Mouse (Mus musculus) adrenal gland, postnatal 36 days (tissue): ENCODE measurements around the gene Kars. TPM values are rescaled to one million over a fixed set of nuclear protein-coding genes. Genes with fewer than 3 reads are reported as not detected.

Experiments
- DNase-seq, 2 experiments: peaks; one replicate each; pipeline ENCODE4 v3.0.0; 2021; ENCODE audit warnings: mixed read lengths in 1 of 2
- total RNA-seq, 2 experiments: library from RNA; stranded (reverse); gene quantifications; 2 replicates each; pipeline ENCODE4 v1.2.3; 2021

The Kars gene
- total RNA-seq, 2 experiments from 2014 or later = 108 to 110 TPM

DNA sequence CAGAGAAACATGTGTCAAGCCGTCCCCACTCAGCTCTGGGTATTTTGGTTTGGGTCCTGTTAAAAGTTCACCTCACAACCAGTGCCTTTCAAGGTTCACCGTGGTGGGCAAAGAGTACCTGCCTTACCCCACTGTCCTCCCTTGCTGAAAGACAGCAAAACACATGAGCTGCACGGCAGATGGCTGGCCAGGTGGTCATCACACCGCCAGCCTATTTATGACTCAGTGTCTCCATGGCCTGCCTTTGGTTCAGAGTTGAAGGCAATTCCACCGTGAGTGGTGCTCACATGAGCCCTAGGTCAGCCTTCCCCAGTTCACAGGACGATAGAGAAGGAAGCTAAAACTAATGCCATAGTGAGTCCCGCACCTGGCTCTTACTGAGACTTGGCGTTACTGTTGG, 63.2 kb downstream of the Kars start:
- DNase-seq = no peak

DNA sequence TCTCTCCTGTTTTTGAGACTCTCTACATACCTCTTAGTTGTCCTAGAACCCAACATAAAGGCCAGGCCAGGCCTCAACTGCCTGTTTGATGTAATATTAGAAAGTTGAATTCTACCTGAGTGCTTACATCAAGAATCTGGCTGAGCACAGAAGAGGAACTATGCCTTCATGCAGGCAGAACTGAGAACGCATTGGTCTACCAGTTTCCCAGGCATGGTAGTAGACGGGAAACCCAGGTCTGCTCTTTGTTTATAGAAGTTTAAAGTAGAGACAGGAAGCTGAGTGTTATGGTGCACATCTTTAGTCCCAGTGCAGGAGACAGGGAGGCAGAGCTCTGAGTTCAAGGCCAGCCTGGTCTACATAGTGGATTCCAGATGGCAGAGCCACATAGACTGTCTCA, 64.0 kb downstream of the Kars start:
- DNase-seq = no peak

DNA sequence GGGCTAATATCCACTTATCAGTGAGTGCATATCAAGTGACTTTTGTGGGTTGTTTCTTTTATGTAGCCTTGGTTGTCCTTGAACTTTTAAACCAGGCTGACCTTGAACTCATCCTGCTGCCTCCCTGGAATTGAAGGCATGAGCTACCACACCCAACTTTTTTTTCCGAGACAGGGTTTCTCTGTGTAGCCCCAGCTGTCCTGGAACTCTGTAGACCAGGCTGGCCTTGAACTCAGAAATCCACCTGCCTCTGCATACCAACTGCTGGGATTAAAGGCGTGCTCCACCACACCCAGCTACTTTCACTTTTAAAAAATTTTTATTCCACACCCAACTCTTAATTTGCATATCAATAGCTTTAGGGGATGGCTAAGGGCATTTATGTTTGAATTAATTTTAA, 67.6 kb downstream of the Kars start:
- no peak for DNase-seq

Other genes with a start within 250 kb of the Kars start
- gene Cfdp1, start 157.0 kb downstream of the Kars start, total RNA-seq = 10 to 100 TPM; 69.5 to 76.7 TPM
- 1 to 10 TPM; 6.6 to 6.9 TPM for gene Tmem170, start 134.6 kb downstream of the Kars start, total RNA-seq
- gene Chst5, start 100.9 kb downstream of the Kars start, total RNA-seq = not detected
- gene Tmem231, start 77.4 kb downstream of the Kars start, total RNA-seq = 1 to 10 TPM; 5.6 to 5.7 TPM
- gene Gabarapl2, start 70.6 kb downstream of the Kars start, total RNA-seq = 100 to 1,000 TPM; 158 to 177 TPM
- gene Adat1, start 19.0 kb downstream of the Kars start, total RNA-seq = 1 to 10 TPM; 3.3 to 3.4 TPM
- 10 to 100 TPM; 20.7 to 21.7 TPM for gene Terf2ip, start 75 bp upstream of the Kars start, total RNA-seq
- gene Gm6793, start 3.7 kb upstream of the Kars start, total RNA-seq = under 1 TPM; 0.20 to 0.23 TPM